20 mouse cellular contexts compared by ENCODE assay signal in the genomic region with DNA sequence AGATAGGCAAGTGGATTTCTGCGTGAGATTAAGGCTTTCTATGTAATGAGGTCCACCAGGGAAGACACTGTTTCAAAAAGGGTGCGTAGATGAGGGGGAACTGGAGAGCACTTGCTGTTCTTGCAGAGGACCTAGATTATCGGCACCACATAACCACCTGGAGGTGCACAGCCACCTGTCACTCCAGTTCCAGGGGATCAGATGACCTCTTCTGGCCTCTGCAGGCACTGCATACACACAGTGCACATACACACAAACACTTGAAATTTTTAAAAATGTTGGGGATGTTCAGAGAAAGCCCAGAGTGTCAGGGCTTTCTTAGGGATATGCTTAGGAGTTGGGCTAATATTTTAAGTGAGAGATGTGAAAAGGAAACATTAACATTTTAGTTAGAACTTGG. TPM values are rescaled to one million over a fixed set of nuclear protein-coding genes. Genes with fewer than 3 reads are reported as not detected.
DNase-seq lines count a peak whose midpoint lies in the region; ATAC-seq and TF ChIP-seq lines count a peak whose summit lies in the region.
"Had no signal": no experiment of that assay in that cellular context is flagged by ENCODE, and none has a peak within 500 bp of the region (broad histone marks: within the 10 kb centered on the region; RNA-seq: fewer than 3 reads in every experiment).

No protein-coding gene starts in this region.

- peak; percentile 2 for DNase-seq in adrenal gland, postnatal 14 days
- no peak for DNase-seq in adrenal gland, adult 8-10 months
- no peak for DNase-seq in kidney, postnatal 0 days (ENCODE audit: low spot score)
- no peak for DNase-seq in kidney, adult 18-20 months
- DNase-seq in right cerebral cortex, adult 2 months (ENCODE audit: low spot score in 2 of 2), result no peak
- DNase-seq: cerebellum, postnatal 36 days; heart, postnatal 4 days; spleen, adult 18-20 months had no signal

- no peak overlapping the region for H3K4me3 ChIP-seq in kidney, postnatal 0 days (replicated peaks; ENCODE audit: low read depth, low read length)
- H3K4me3 ChIP-seq in midbrain, embryonic 12.5 days, result no peak overlapping the region
- no peak overlapping the region for H3K4me3 ChIP-seq in midbrain, embryonic 16.5 days (ENCODE audit: low read depth, low read length)
- H3K4me3 ChIP-seq in heart, embryonic 11.5 days (ENCODE audit: low read depth, low read length), result no peak overlapping the region
- H3K4me3 ChIP-seq: erythroblast, embryonic 14.5 days; left cerebral cortex, adult 2 months; limb, embryonic 10.5 days; stomach, embryonic 15.5 days had no signal

- no peaks in the 10 kb centered on the region for H3K27me3 ChIP-seq in kidney, postnatal 0 days (ENCODE audit: insufficient read depth, low read length)
- no peaks in the 10 kb centered on the region for H3K27me3 ChIP-seq in midbrain, embryonic 12.5 days
- H3K27me3 ChIP-seq in midbrain, embryonic 16.5 days (ENCODE audit: control insufficient read depth, insufficient read depth, low read depth, low read length), result no peaks in the 10 kb centered on the region
- no peaks in the 10 kb centered on the region for H3K27me3 ChIP-seq in heart, embryonic 11.5 days (ENCODE audit: control insufficient read depth, insufficient read depth, low read length)
- H3K27me3 ChIP-seq: Patski; stomach, embryonic 15.5 days had no signal

- no peak for ATAC-seq in kidney, postnatal 0 days (replicated peaks; ENCODE audit: low FRiP score, low read depth)
- no peak for ATAC-seq in midbrain, embryonic 12.5 days (ENCODE audit: low FRiP score, low read depth)
- no peak for ATAC-seq in midbrain, embryonic 16.5 days
- ATAC-seq in heart, embryonic 11.5 days (replicated peaks; ENCODE audit: insufficient number of reproducible peaks, low FRiP score, low TSS enrichment), result no peak
- ATAC-seq: Patski had no signal

- no peaks in the 10 kb centered on the region; the same call in 1 of the 2 replicates for H3K4me1 ChIP-seq in kidney, postnatal 0 days (replicated peaks; ENCODE audit: insufficient read depth, low read length)
- peaks cover 7% of the 10 kb centered on the region; the same call in 1 of the 2 replicates for H3K4me1 ChIP-seq in midbrain, embryonic 12.5 days
- H3K4me1 ChIP-seq in midbrain, embryonic 16.5 days (ENCODE audit: control insufficient read depth, insufficient read depth, low read length), result peaks cover 2% of the 10 kb centered on the region
- peaks cover 11% of the 10 kb centered on the region for H3K4me1 ChIP-seq in heart, embryonic 11.5 days (ENCODE audit: control insufficient read depth, insufficient read depth, low read length)

- no peak overlapping the region for H3K27ac ChIP-seq in kidney, postnatal 0 days
- H3K27ac ChIP-seq in midbrain, embryonic 12.5 days (replicated peaks), result 0 out of 2 replicates have a peak overlapping the region, but pooled peaks have one; percentile 8
- H3K27ac ChIP-seq in midbrain, embryonic 16.5 days (ENCODE audit: low read length), result no peak overlapping the region
- H3K27ac ChIP-seq in heart, embryonic 11.5 days (ENCODE audit: low read depth, low read length), result no peak overlapping the region
- H3K27ac ChIP-seq: left cerebral cortex, adult 2 months; limb, embryonic 10.5 days had no signal

- H3K4me2 ChIP-seq in kidney, postnatal 0 days (ENCODE audit: low read length), result no peak overlapping the region
- H3K4me2 ChIP-seq in midbrain, embryonic 12.5 days (replicated peaks), result no peak overlapping the region
- H3K4me2 ChIP-seq in midbrain, embryonic 16.5 days (ENCODE audit: low read length), result no peak overlapping the region
- H3K4me2 ChIP-seq in heart, embryonic 11.5 days, result no peak overlapping the region
- H3K4me2 ChIP-seq: stomach, embryonic 15.5 days had no signal

- peaks cover 76% of the 10 kb centered on the region for H3K36me3 ChIP-seq in kidney, postnatal 0 days (ENCODE audit: insufficient read depth, low read length)
- H3K36me3 ChIP-seq in midbrain, embryonic 12.5 days, result peaks cover 100% of the 10 kb centered on the region
- peaks cover 78% of the 10 kb centered on the region for H3K36me3 ChIP-seq in midbrain, embryonic 16.5 days (ENCODE audit: control insufficient read depth, insufficient read depth, low read length)
- peaks cover 75% of the 10 kb centered on the region for H3K36me3 ChIP-seq in heart, embryonic 11.5 days (ENCODE audit: control insufficient read depth, insufficient read depth, low read length)

- TF ChIP-seq CTCF in kidney, postnatal 0 days (IDR thresholded peaks at IDR 0.05; ENCODE audit: low read depth), result peak; percentile 25; the same call in 1 of the 2 replicates

- H3K9me3 ChIP-seq in kidney, postnatal 0 days (replicated peaks; ENCODE audit: low read length), result no peaks in the 10 kb centered on the region
- no peaks in the 10 kb centered on the region for H3K9me3 ChIP-seq in midbrain, embryonic 12.5 days
- no peaks in the 10 kb centered on the region for H3K9me3 ChIP-seq in midbrain, embryonic 16.5 days (replicated peaks; ENCODE audit: control insufficient read depth, low read length, poor library complexity, severe bottlenecking)
- no peaks in the 10 kb centered on the region; the same call in 1 of the 2 replicates for H3K9me3 ChIP-seq in heart, embryonic 11.5 days (replicated peaks; ENCODE audit: control insufficient read depth, low read length)
- H3K9me3 ChIP-seq: limb, embryonic 10.5 days; stomach, embryonic 15.5 days had no signal

- 98% methylated on average over 3 of the region's 3 CpGs for WGBS in kidney, postnatal 0 days
- 99% methylated on average over 3 of the region's 3 CpGs for WGBS in midbrain, embryonic 12.5 days
- WGBS in midbrain, embryonic 16.5 days, result 92% methylated on average over 3 of the region's 3 CpGs
- 88% methylated on average over 3 of the region's 3 CpGs for WGBS in heart, embryonic 11.5 days (ENCODE audit: insufficient replicate concordance)

- no peak overlapping the region for H3K9ac ChIP-seq in kidney, postnatal 0 days (ENCODE audit: low read depth, low read length)
- no peak overlapping the region for H3K9ac ChIP-seq in midbrain, embryonic 12.5 days (replicated peaks)
- H3K9ac ChIP-seq in midbrain, embryonic 16.5 days (ENCODE audit: low read depth, low read length), result no peak overlapping the region
- no peak overlapping the region for H3K9ac ChIP-seq in heart, embryonic 11.5 days (ENCODE audit: low read depth, low read length)
- H3K9ac ChIP-seq: stomach, embryonic 15.5 days had no signal

RNA-seq across cellular contexts. Expression of a gene that starts 7.9 kb away (rescaled TPM):
- total RNA-seq in adrenal gland, postnatal 14 days (2021), result 31.5 and 33.7 TPM in 2 replicates
- 10 to 100 TPM; 34.0 to 48.5 (median 42.5) TPM for total RNA-seq in adrenal gland, adult 8-10 months (2022)
- 144 and 152 TPM in 2 replicates for polyA plus RNA-seq in kidney, postnatal 0 days (2015; fragmentation: Nextera tagmentation; extraction: Ambion mirVana)
- polyA plus RNA-seq in midbrain, embryonic 12.5 days (2016; fragmentation: Nextera tagmentation; extraction: Ambion mirVana), result 399 and 410 TPM in 2 replicates
- 672 and 703 TPM in 2 replicates for polyA plus RNA-seq in midbrain, embryonic 16.5 days (2015; fragmentation: Nextera tagmentation; extraction: Ambion mirVana)
- polyA plus RNA-seq in heart, embryonic 11.5 days (2014; fragmentation: Nextera tagmentation; extraction: Ambion mirVana), result 141 and 158 TPM in 2 replicates

RNA-seq across cellular contexts. Expression of a gene that starts 11.3 kb away (rescaled TPM):
- total RNA-seq in adrenal gland, postnatal 14 days (2021), result not detected in 2 replicates
- total RNA-seq in adrenal gland, adult 8-10 months (2022), result not detected
- 0.21 and 0.26 TPM in 2 replicates for polyA plus RNA-seq in kidney, postnatal 0 days (2015; fragmentation: Nextera tagmentation; extraction: Ambion mirVana)
- polyA plus RNA-seq in midbrain, embryonic 12.5 days (2016; fragmentation: Nextera tagmentation; extraction: Ambion mirVana), result 1.3 and 1.7 TPM in 2 replicates
- polyA plus RNA-seq in midbrain, embryonic 16.5 days (2015; fragmentation: Nextera tagmentation; extraction: Ambion mirVana), result 4.3 and 5.6 TPM in 2 replicates
- polyA plus RNA-seq in heart, embryonic 11.5 days (2014; fragmentation: Nextera tagmentation; extraction: Ambion mirVana), result 0.54 and 0.63 TPM in 2 replicates
- total RNA-seq: heart, postnatal 4 days; megakaryocyte, adult 5-6 weeks had no signal
- polyA plus RNA-seq: erythroblast, embryonic 14.5 days; heart, embryonic 14.5 days; liver, embryonic 16.5 days had no signal

RNA-seq across cellular contexts. Expression of a gene that starts 16.0 kb away (rescaled TPM):
- total RNA-seq in adrenal gland, postnatal 14 days (2021), result 1.4 and 3.2 TPM in 2 replicates
- total RNA-seq in adrenal gland, adult 8-10 months (2022), result 1 to 10 TPM; 1.8 to 4.8 (median 4.5) TPM
- polyA plus RNA-seq in kidney, postnatal 0 days (2015; fragmentation: Nextera tagmentation; extraction: Ambion mirVana), result 0.23 and 0.50 TPM in 2 replicates
- 20.1 and 21.4 TPM in 2 replicates for polyA plus RNA-seq in midbrain, embryonic 12.5 days (2016; fragmentation: Nextera tagmentation; extraction: Ambion mirVana)
- 83.8 and 98.0 TPM in 2 replicates for polyA plus RNA-seq in midbrain, embryonic 16.5 days (2015; fragmentation: Nextera tagmentation; extraction: Ambion mirVana)
- 0.17 and 0.25 TPM in 2 replicates for polyA plus RNA-seq in heart, embryonic 11.5 days (2014; fragmentation: Nextera tagmentation; extraction: Ambion mirVana)
- total RNA-seq: heart, postnatal 4 days; megakaryocyte, adult 5-6 weeks had no signal
- polyA plus RNA-seq: erythroblast, embryonic 14.5 days; gonadal fat pad, adult 2 months had no signal

RNA-seq across cellular contexts. Expression of a gene that starts 22.4 kb away (rescaled TPM):
- 115 and 127 TPM in 2 replicates for total RNA-seq in adrenal gland, postnatal 14 days (2021)
- 100 to 1,000 TPM; 118 to 195 (median 151) TPM for total RNA-seq in adrenal gland, adult 8-10 months (2022)
- polyA plus RNA-seq in kidney, postnatal 0 days (2015; fragmentation: Nextera tagmentation; extraction: Ambion mirVana), result 22.0 and 23.3 TPM in 2 replicates
- 39.4 and 40.8 TPM in 2 replicates for polyA plus RNA-seq in midbrain, embryonic 12.5 days (2016; fragmentation: Nextera tagmentation; extraction: Ambion mirVana)
- 33.8 and 38.8 TPM in 2 replicates for polyA plus RNA-seq in midbrain, embryonic 16.5 days (2015; fragmentation: Nextera tagmentation; extraction: Ambion mirVana)
- 25.0 and 31.5 TPM in 2 replicates for polyA plus RNA-seq in heart, embryonic 11.5 days (2014; fragmentation: Nextera tagmentation; extraction: Ambion mirVana)

RNA-seq across cellular contexts. Expression of a gene that starts 27.0 kb away (rescaled TPM):
- total RNA-seq in adrenal gland, postnatal 14 days (2021), result 39.1 and 39.7 TPM in 2 replicates
- total RNA-seq in adrenal gland, adult 8-10 months (2022), result 10 to 100 TPM; 62.4 to 82.4 (median 71.7) TPM
- 8.1 and 9.6 TPM in 2 replicates for polyA plus RNA-seq in kidney, postnatal 0 days (2015; fragmentation: Nextera tagmentation; extraction: Ambion mirVana)
- polyA plus RNA-seq in midbrain, embryonic 12.5 days (2016; fragmentation: Nextera tagmentation; extraction: Ambion mirVana), result 20.8 and 21.3 TPM in 2 replicates
- polyA plus RNA-seq in midbrain, embryonic 16.5 days (2015; fragmentation: Nextera tagmentation; extraction: Ambion mirVana), result 23.2 and 23.4 TPM in 2 replicates
- 6.2 and 6.9 TPM in 2 replicates for polyA plus RNA-seq in heart, embryonic 11.5 days (2014; fragmentation: Nextera tagmentation; extraction: Ambion mirVana)

Comparison
In these comparisons a context has a peak if more than half of its experiments do, and no peak if none do; other contexts are left out.
1. RNA of a gene that starts 16.0 kb away (polyA plus RNA-seq): 83.8 to 98.0 TPM in midbrain, embryonic 16.5 days and 20.1 to 21.4 TPM in midbrain, embryonic 12.5 days; 0.23 to 0.50 TPM in kidney, postnatal 0 days and 0.17 to 0.25 TPM in heart, embryonic 11.5 days; every median in the first group is over 10 times any median in the second.